Mouse (Mus musculus): ENCODE data around the gene Gm20828. TPM values are rescaled to one million over a fixed set of nuclear protein-coding genes. Genes with fewer than 3 reads are reported as not detected.

Gene Gm20828
- total RNA-seq (2023) = not detected

GRCm38 (mm10) chrY:11199274-11199673 lies at the start of gene Gm20828:
Gene Gm20828 (minus strand): TSS chrY:11199374.

